Mouse (Mus musculus): ENCODE results near the gene Meox1. TPM values are rescaled to one million over a fixed set of nuclear protein-coding genes. Genes with fewer than 3 reads are reported as not detected.
A peak's percentile ranks its signal among the peaks of the same experiment; 100 is the strongest.

Meox1 gene
- total RNA-seq, 2 experiments from 2014 or later: 0.71 to 0.74 TPM

- no peak for TF ChIP-seq CTCF (conservative IDR thresholded peaks at IDR 0.05)
- no peak for DNase-seq (ENCODE audit: low spot score in 2 of 2)
- no peak overlapping the region for H3K4me3 ChIP-seq
- no peak overlapping the region for H3K27ac ChIP-seq
Measured at GRCm38 (mm10) chr11:101888820-101889219, 5.4 kb downstream of the Meox1 start.

GRCm38 (mm10) chr11:101886436-101886835 lies 7.7 kb downstream of the Meox1 start:
- H3K4me3 ChIP-seq: no peak overlapping the region
- DNase-seq (ENCODE audit: low spot score in 2 of 2): no peak
- H3K27ac ChIP-seq: no peak overlapping the region
- no peak for TF ChIP-seq CTCF (conservative IDR thresholded peaks at IDR 0.05)

- Histone ChIP-seq H3K27ac (no peak overlapping the region; the same call in 1 of the 2 replicates), H3K4me3 (no peak overlapping the region)
- TF ChIP-seq CTCF (conservative IDR thresholded peaks at IDR 0.05): no peak
- no peak for DNase-seq (ENCODE audit: low spot score in 2 of 2)
Measured at GRCm38 (mm10) chr11:101885881-101886319, 8.3 kb downstream of the Meox1 start.

- Histone ChIP-seq H3K4me3 (no peak overlapping the region), H3K27ac (no peak overlapping the region; the same call in 1 of the 2 replicates)
- DNase-seq (ENCODE audit: low spot score in 2 of 2): no peak
- peak; percentile 49 for TF ChIP-seq CTCF (conservative IDR thresholded peaks at IDR 0.05)
Measured at GRCm38 (mm10) chr11:101885232-101885631, 8.9 kb downstream of the Meox1 start.

GRCm38 (mm10) chr11:101883911-101884310 lies 10.3 kb downstream of the Meox1 start:
- TF ChIP-seq CTCF (conservative IDR thresholded peaks at IDR 0.05): no peak
- Histone ChIP-seq H3K27ac (no peak overlapping the region), H3K4me3 (no peak overlapping the region)

GRCm38 (mm10) chr11:101882500-101883290 lies 11.5 kb downstream of the Meox1 start:
- no peak for DNase-seq (ENCODE audit: low spot score in 2 of 2)
- no peak for TF ChIP-seq CTCF (conservative IDR thresholded peaks at IDR 0.05)
- Histone ChIP-seq H3K27ac (no peak overlapping the region), H3K4me3 (no peak overlapping the region)

More at GRCm38 (mm10) chr11:101883911-101884310, 10.3 kb downstream of the Meox1 start:
- no peak for DNase-seq (ENCODE audit: low spot score in 2 of 2)

GRCm38 (mm10) chr11:101881604-101882071 lies 12.5 kb downstream of the Meox1 start:
- DNase-seq (ENCODE audit: low spot score in 2 of 2): no peak
- no peak for TF ChIP-seq CTCF (conservative IDR thresholded peaks at IDR 0.05)
- peak overlapping the region; percentile 36; the same call in 1 of the 2 replicates for H3K27ac ChIP-seq
- peak overlapping the region; percentile 36; the same call in 1 of the 2 replicates for H3K4me3 ChIP-seq

- Histone ChIP-seq H3K27ac (peak overlapping the region; percentile 36; the same call in 1 of the 2 replicates), H3K4me3 (no peak overlapping the region)
- TF ChIP-seq CTCF (conservative IDR thresholded peaks at IDR 0.05): no peak
- DNase-seq (ENCODE audit: low spot score in 2 of 2): no peak
Measured at GRCm38 (mm10) chr11:101881185-101881584, 13.0 kb downstream of the Meox1 start.

GRCm38 (mm10) chr11:101879672-101880071 lies 14.5 kb downstream of the Meox1 start:
- no peak for DNase-seq (ENCODE audit: low spot score in 2 of 2)
- Histone ChIP-seq H3K27ac (peak overlapping the region; percentile 48; the same call in 1 of the 2 replicates), H3K4me3 (no peak overlapping the region)
- TF ChIP-seq CTCF (conservative IDR thresholded peaks at IDR 0.05): no peak

- no peak for TF ChIP-seq CTCF (conservative IDR thresholded peaks at IDR 0.05)
- Histone ChIP-seq H3K4me3 (no peak overlapping the region), H3K27ac (peak overlapping the region; percentile 10; the same call in 1 of the 2 replicates)
- DNase-seq (ENCODE audit: low spot score in 2 of 2): no peak
Measured at GRCm38 (mm10) chr11:101878696-101879095, 15.5 kb downstream of the Meox1 start.

GRCm38 (mm10) chr11:101874978-101875377 lies 19.2 kb downstream of the Meox1 start:
- Histone ChIP-seq H3K4me3 (no peak overlapping the region), H3K27ac (no peak overlapping the region)
- no peak for DNase-seq (ENCODE audit: low spot score in 2 of 2)
- TF ChIP-seq CTCF (conservative IDR thresholded peaks at IDR 0.05): no peak

- no peak overlapping the region for H3K4me3 ChIP-seq
- no peak for TF ChIP-seq CTCF (conservative IDR thresholded peaks at IDR 0.05)
- no peak for DNase-seq (ENCODE audit: low spot score in 2 of 2)
- H3K27ac ChIP-seq: no peak overlapping the region
Measured at GRCm38 (mm10) chr11:101873909-101874308, 20.3 kb downstream of the Meox1 start.

GRCm38 (mm10) chr11:101871435-101871834 lies 22.7 kb downstream of the Meox1 start:
- H3K27ac ChIP-seq: no peak overlapping the region
- DNase-seq (ENCODE audit: low spot score in 2 of 2): no peak
- H3K4me3 ChIP-seq: no peak overlapping the region
- no peak for TF ChIP-seq CTCF (conservative IDR thresholded peaks at IDR 0.05)
